Mouse (Mus musculus) kidney, embryonic 14.5 days (tissue): ENCODE data around the gene Snrpa1. TPM values are rescaled to one million over a fixed set of nuclear protein-coding genes. Genes with fewer than 3 reads are reported as not detected.

Experiments used
- ATAC-seq: fragments of 200-750 bp; cut with Nextera tagmentation; 2 replicates; pipeline ENCODE4 v1.8.0; 2017; ENCODE audit warnings: moderate number of reproducible peaks, mild to moderate bottlenecking, moderate TSS enrichment, moderate library complexity; ENCODE audit not compliant: low FRiP score, low TSS enrichment
- H3K27ac ChIP-seq: fragments of 300-500 bp; sonication (generic); 2 replicates; pipeline ENCODE4 v1.5.1; 2014; ENCODE audit warnings: low read depth, mild to moderate bottlenecking, low read length, moderate library complexity, mixed read lengths
- H3K27me3 ChIP-seq: fragments of 300-500 bp; sonication (generic); 2 replicates; pipeline ENCODE4 v1.6.1; 2014; ENCODE audit warnings: mild to moderate bottlenecking, low read length; ENCODE audit not compliant: control insufficient read depth, insufficient read depth
- H3K36me3 ChIP-seq: fragments of 300-500 bp; sonication (generic); 2 replicates; pipeline ENCODE4 v1.6.1; 2014; ENCODE audit warnings: low read length, mixed read lengths; ENCODE audit not compliant: control insufficient read depth, insufficient read depth
- H3K4me1 ChIP-seq: fragments of 300-500 bp; sonication (generic); 2 replicates; pipeline ENCODE4 v1.6.1; 2014; ENCODE audit warnings: low read length, mixed read lengths; ENCODE audit not compliant: control insufficient read depth, insufficient read depth
- H3K4me2 ChIP-seq: fragments of 300-500 bp; sonication (generic); replicated peaks from 2 replicates; pipeline ENCODE4 v1.6.1; 2014; ENCODE audit warnings: low read depth, mild to moderate bottlenecking, low read length
- H3K4me3 ChIP-seq: fragments of 300-500 bp; sonication (generic); 2 replicates; pipeline ENCODE4 v1.5.1; 2014; ENCODE audit warnings: mild to moderate bottlenecking, low read length
- H3K9ac ChIP-seq: fragments of 300-500 bp; sonication (generic); 2 replicates; pipeline ENCODE4 v1.6.1; 2014; ENCODE audit warnings: low read depth, mild to moderate bottlenecking, low read length, moderate library complexity
- H3K9me3 ChIP-seq: fragments of 300-500 bp; sonication (generic); 2 replicates; pipeline ENCODE4 v1.6.1; 2016; ENCODE audit warnings: low read length; ENCODE audit not compliant: control insufficient read depth
- WGBS: fragments of 180-500 bp; shearing (Covaris S2); extraction: QIAGEN DNeasy Blood & Tissue Kit; methylation state at CpG from one replicate; pipeline ENCODE4 v1.1.7; 2014; 5-methylcytosine and 5-hydroxymethylcytosine counted together
- polyA plus RNA-seq: library from polyadenylated mRNA; unstranded; fragments of >200 nt; fragmentation: Nextera tagmentation; extraction: Ambion mirVana; gene quantifications from 2 replicates; pipeline ENCODE4 v1.2.1, GENCODE M21; 2014

Gene Snrpa1
- polyA plus RNA-seq, 1 experiment from 2014 or later, result 201 TPM

- ATAC-seq, result no peak
- 72% methylated on average over 7 of the region's 7 CpGs for WGBS
- Histone ChIP-seq H3K4me3 (no peak overlapping the region), H3K9me3 (no peaks in the 10 kb centered on the region), H3K27me3 (no peaks in the 10 kb centered on the region), H3K4me2 (no peak overlapping the region), H3K4me1 (peaks cover 1% of the 10 kb centered on the region; the same call in 1 of the 2 replicates), H3K27ac (no peak overlapping the region), H3K36me3 (no peaks in the 10 kb centered on the region), H3K9ac (no peak overlapping the region)
Observed at GRCm38 (mm10) chr7:66106581-66107056, 47.8 kb downstream of the Snrpa1 start.

GRCm38 (mm10) chr7:66107206-66107605 lies 48.4 kb downstream of the Snrpa1 start:
- Histone ChIP-seq H3K27me3 (no peaks in the 10 kb centered on the region), H3K9me3 (no peaks in the 10 kb centered on the region), H3K27ac (no peak overlapping the region), H3K4me3 (no peak overlapping the region), H3K4me2 (no peak overlapping the region), H3K4me1 (peaks cover 5% of the 10 kb centered on the region; the same call in 1 of the 2 replicates), H3K36me3 (no peaks in the 10 kb centered on the region), H3K9ac (no peak overlapping the region)
- WGBS, result 72% methylated on average over 11 of the region's 11 CpGs
- no peak for ATAC-seq

- no peaks in the 10 kb centered on the region for H3K9me3 ChIP-seq
- H3K4me2 ChIP-seq, result no peak overlapping the region
- ATAC-seq, result no peak
- H3K27me3 ChIP-seq, result no peaks in the 10 kb centered on the region
- peaks cover 9% of the 10 kb centered on the region; the same call in 1 of the 2 replicates for H3K4me1 ChIP-seq
- no peaks in the 10 kb centered on the region for H3K36me3 ChIP-seq
- H3K4me3 ChIP-seq, result no peak overlapping the region
- 14% methylated on average over 7 of the region's 7 CpGs for WGBS
- H3K27ac ChIP-seq, result no peak overlapping the region
- H3K9ac ChIP-seq, result no peak overlapping the region
Observed at GRCm38 (mm10) chr7:66107930-66108329, 49.1 kb downstream of the Snrpa1 start.

GRCm38 (mm10) chr7:66108961-66109854 lies 50.4 kb downstream of the Snrpa1 start, which contains the start of gene Chsy1:
Chsy1 (plus strand) TSS chr7:66109515.
- Histone ChIP-seq H3K27me3 (no peaks in the 10 kb centered on the region), H3K4me1 (peaks cover 9% of the 10 kb centered on the region; the same call in 1 of the 2 replicates)
- WGBS, result 1% methylated on average over 80 of the region's 123 CpGs

GRCm38 (mm10) chr7:66109855-66110635 lies 51.2 kb downstream of the Snrpa1 start:
- Histone ChIP-seq H3K4me1 (peaks cover 13% of the 10 kb centered on the region; the same call in 1 of the 2 replicates), H3K9ac (peak overlapping the region; percentile 96), H3K4me2 (peak overlapping the region; percentile 68), H3K27me3 (no peaks in the 10 kb centered on the region), H3K4me3 (peak overlapping the region; percentile 92), H3K9me3 (no peaks in the 10 kb centered on the region), H3K36me3 (peaks cover 3% of the 10 kb centered on the region; the same call in 1 of the 2 replicates), H3K27ac (peak overlapping the region; percentile 73)
- ATAC-seq, result peak; percentile 7
- under 1% methylated on average over 44 of the region's 77 CpGs for WGBS

More at GRCm38 (mm10) chr7:66108961-66109854, 50.4 kb downstream of the Snrpa1 start, which contains the start of gene Chsy1:
- Histone ChIP-seq H3K4me2 (peak within 1 kb of the TSS; percentile 68), H3K4me3 (peak within 1 kb of the TSS; percentile 92), H3K9ac (peak within 1 kb of the TSS; percentile 96), H3K27ac (peak within 1 kb of the TSS; percentile 89), H3K36me3 (no peaks in the 10 kb centered on the region; the same call in 1 of the 2 replicates), H3K9me3 (no peaks in the 10 kb centered on the region)
- ATAC-seq, result peak; percentile 89

- peak overlapping the region; percentile 73; the same call in 1 of the 2 replicates for H3K27ac ChIP-seq
Observed at GRCm38 (mm10) chr7:66110636-66111112, 51.9 kb downstream of the Snrpa1 start.

GRCm38 (mm10) chr7:66111211-66111610 lies 52.4 kb downstream of the Snrpa1 start:
- 60% methylated on average over 10 of the region's 10 CpGs for WGBS
- H3K9me3 ChIP-seq, result no peaks in the 10 kb centered on the region
- peak overlapping the region; percentile 96 for H3K9ac ChIP-seq
- peak overlapping the region; percentile 92 for H3K4me3 ChIP-seq
- peaks cover 3% of the 10 kb centered on the region; the same call in 1 of the 2 replicates for H3K36me3 ChIP-seq
- no peaks in the 10 kb centered on the region for H3K27me3 ChIP-seq
- H3K4me2 ChIP-seq, result peak overlapping the region; percentile 68
- H3K4me1 ChIP-seq, result peaks cover 19% of the 10 kb centered on the region; the same call in 1 of the 2 replicates
- no peak for ATAC-seq
- no peak overlapping the region for H3K27ac ChIP-seq

More at GRCm38 (mm10) chr7:66110636-66111112, 51.9 kb downstream of the Snrpa1 start:
- H3K36me3 ChIP-seq, result peaks cover 3% of the 10 kb centered on the region; the same call in 1 of the 2 replicates
- H3K4me1 ChIP-seq, result peaks cover 15% of the 10 kb centered on the region; the same call in 1 of the 2 replicates
- H3K27me3 ChIP-seq, result no peaks in the 10 kb centered on the region
- WGBS, result 1% methylated on average over 10 of the region's 10 CpGs
- H3K4me2 ChIP-seq, result peak overlapping the region; percentile 68
- ATAC-seq, result no peak
- peak overlapping the region; percentile 96 for H3K9ac ChIP-seq
- H3K9me3 ChIP-seq, result no peaks in the 10 kb centered on the region
- H3K4me3 ChIP-seq, result peak overlapping the region; percentile 92

GRCm38 (mm10) chr7:66113561-66113960 lies 54.8 kb downstream of the Snrpa1 start:
- no peak overlapping the region for H3K27ac ChIP-seq
- peaks cover 25% of the 10 kb centered on the region for H3K4me1 ChIP-seq
- 94% methylated on average over 3 of the region's 3 CpGs for WGBS
- H3K36me3 ChIP-seq, result peaks cover 3% of the 10 kb centered on the region; the same call in 1 of the 2 replicates
- H3K27me3 ChIP-seq, result no peaks in the 10 kb centered on the region
- no peak overlapping the region for H3K9ac ChIP-seq
- no peaks in the 10 kb centered on the region for H3K9me3 ChIP-seq
- no peak overlapping the region for H3K4me3 ChIP-seq
- no peak overlapping the region for H3K4me2 ChIP-seq
- ATAC-seq, result no peak
